Mouse (Mus musculus) limb, embryonic 12.5 days (tissue): ENCODE measurements around the gene Ccdc93. TPM values are rescaled to one million over a fixed set of nuclear protein-coding genes. Genes with fewer than 3 reads are reported as not detected.

ENCODE experiments used
- ATAC-seq: fragments of 200-750 bp; cut with Nextera tagmentation; 2 replicates; pipeline ENCODE4 v1.8.0; 2017; ENCODE audit warnings: low read depth, moderate TSS enrichment; ENCODE audit not compliant: insufficient number of reproducible peaks, insufficient read depth, low FRiP score, low TSS enrichment
- H3K27ac ChIP-seq: fragments of 300-500 bp; sonication (generic); 2 replicates; pipeline ENCODE4 v1.5.1; 2016; ENCODE audit warnings: mild to moderate bottlenecking, moderate library complexity
- H3K27me3 ChIP-seq: fragments of 300-500 bp; sonication (generic); 2 replicates; pipeline ENCODE4 v1.6.1; 2016; ENCODE audit warnings: mild to moderate bottlenecking, moderate library complexity
- H3K36me3 ChIP-seq: fragments of 300-500 bp; sonication (generic); 2 replicates; pipeline ENCODE4 v1.6.1; 2016; ENCODE audit warnings: mild to moderate bottlenecking, moderate library complexity
- H3K4me1 ChIP-seq: fragments of 300-500 bp; sonication (generic); replicated peaks from 2 replicates; pipeline ENCODE4 v1.6.1; 2016
- H3K4me2 ChIP-seq: fragments of 300-500 bp; sonication (generic); 2 replicates; pipeline ENCODE4 v1.6.1; 2016; ENCODE audit warnings: mild to moderate bottlenecking, moderate library complexity
- H3K4me3 ChIP-seq: fragments of 300-500 bp; sonication (generic); replicated peaks from 2 replicates; pipeline ENCODE4 v1.5.1; 2016; ENCODE audit warnings: mild to moderate bottlenecking
- H3K9ac ChIP-seq: fragments of 300-500 bp; sonication (generic); replicated peaks from 2 replicates; pipeline ENCODE4 v1.6.1; 2016; ENCODE audit warnings: mild to moderate bottlenecking, moderate library complexity
- H3K9me3 ChIP-seq: fragments of 300-500 bp; sonication (generic); 2 replicates; pipeline ENCODE4 v1.6.1; 2016; ENCODE audit warnings: mild to moderate bottlenecking, moderate library complexity
- WGBS: fragments of 180-500 bp; shearing (Covaris S2); methylation state at CpG from one replicate; pipeline ENCODE4 v1.1.7; 2016; 5-methylcytosine and 5-hydroxymethylcytosine counted together
- polyA plus RNA-seq: library from polyadenylated mRNA; unstranded; fragments of >200 nt; fragmentation: Nextera tagmentation; extraction: Ambion mirVana; gene quantifications from 2 replicates; pipeline ENCODE4 v1.2.1, GENCODE M21; 2016

Gene Ccdc93
- polyA plus RNA-seq, 1 experiment from 2014 or later, result 15.5 TPM

- Histone ChIP-seq H3K27ac (no peak overlapping the region), H3K9ac (no peak overlapping the region), H3K4me1 (no peaks in the 10 kb centered on the region), H3K27me3 (no peaks in the 10 kb centered on the region), H3K36me3 (no peaks in the 10 kb centered on the region), H3K9me3 (no peaks in the 10 kb centered on the region), H3K4me2 (no peak overlapping the region), H3K4me3 (no peak overlapping the region)
- ATAC-seq, result no peak
- WGBS, result 86% methylated on average over 1 of the region's 1 CpGs
These were observed 87.8 kb downstream of the Ccdc93 start for GRCm38 (mm10) chr1:121518609-121519008.

GRCm38 (mm10) chr1:121527061-121527460 is 96.2 kb downstream of the Ccdc93 start:
- 40% methylated on average over 17 of the region's 17 CpGs for WGBS
- H3K27me3 ChIP-seq, result peaks cover 37% of the 10 kb centered on the region
- peak overlapping the region; percentile 79 for H3K4me2 ChIP-seq
- no peak overlapping the region for H3K9ac ChIP-seq
- peak overlapping the region; percentile 40 for H3K4me3 ChIP-seq
- no peak for ATAC-seq
- H3K4me1 ChIP-seq, result peaks cover 10% of the 10 kb centered on the region
- no peak overlapping the region for H3K27ac ChIP-seq
- no peaks in the 10 kb centered on the region for H3K36me3 ChIP-seq
- H3K9me3 ChIP-seq, result no peaks in the 10 kb centered on the region

DNA sequence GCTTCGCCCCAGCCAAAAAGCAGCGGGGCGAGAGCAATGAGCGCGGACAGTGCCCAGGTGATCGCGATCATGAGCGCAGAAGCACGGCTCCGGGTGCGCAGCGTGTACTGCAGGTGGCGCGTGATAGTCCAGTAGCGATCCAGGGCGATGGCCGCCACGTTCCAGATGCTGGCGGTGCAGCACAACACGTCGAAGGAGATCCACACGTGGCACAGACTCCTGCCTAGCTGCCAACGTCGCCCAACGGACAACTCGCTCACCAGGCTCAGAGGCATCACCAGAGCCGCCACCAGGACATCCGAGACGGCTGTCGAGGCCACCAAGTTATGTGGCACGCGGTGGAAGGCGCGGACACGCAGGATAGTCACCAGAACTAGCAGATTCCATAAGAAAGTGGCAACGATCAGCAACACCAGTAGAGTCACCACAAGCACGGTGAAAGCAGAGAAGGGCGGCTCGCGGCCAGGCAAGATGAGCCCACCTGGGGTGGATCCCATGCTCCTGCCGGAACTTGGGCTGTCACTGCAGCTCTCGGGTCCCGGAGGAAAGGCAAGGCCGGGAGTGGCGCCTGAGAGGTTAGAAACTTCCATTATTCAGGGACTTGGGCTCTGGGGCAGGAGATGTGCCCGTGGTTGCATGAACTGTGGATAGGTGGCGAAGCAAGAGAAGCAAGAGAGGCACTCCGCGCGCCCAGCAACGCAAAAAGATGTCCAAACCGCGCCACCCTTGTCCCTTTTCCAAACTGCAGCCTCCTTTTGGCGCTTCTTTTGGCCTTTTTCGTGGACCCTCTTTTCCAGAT is 97.0 kb downstream of the Ccdc93 start:
- Histone ChIP-seq H3K4me3 (peak overlapping the region; percentile 40), H3K4me1 (peaks cover 10% of the 10 kb centered on the region), H3K27me3 (peaks cover 37% of the 10 kb centered on the region), H3K27ac (no peak overlapping the region), H3K36me3 (no peaks in the 10 kb centered on the region), H3K4me2 (peak overlapping the region; percentile 79), H3K9ac (no peak overlapping the region), H3K9me3 (no peaks in the 10 kb centered on the region)
- 12% methylated on average over 55 of the region's 55 CpGs for WGBS
- ATAC-seq, result peak; percentile 12; the same call in 1 of the 2 replicates

DNA sequence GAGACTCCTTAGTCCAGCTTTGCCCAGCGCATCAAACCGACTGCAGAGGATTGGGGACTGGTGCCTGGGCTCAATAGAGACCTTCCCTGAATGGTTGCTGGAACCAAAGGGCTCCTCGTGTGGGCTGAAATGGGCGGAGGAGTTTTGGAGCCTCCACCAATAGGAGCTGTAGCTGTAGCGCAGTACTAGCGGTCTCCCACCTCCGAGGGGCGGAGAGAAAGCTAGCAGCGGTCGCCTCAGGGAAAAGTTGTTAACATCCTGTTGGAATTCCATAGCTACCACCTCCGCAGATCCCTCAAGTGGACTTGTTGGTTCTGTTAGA is 97.5 kb downstream of the Ccdc93 start, which contains the start of gene Htr5b:
TSS of gene Htr5b (minus strand) at position 67 of the 322 bp plus-strand sequence.
- Histone ChIP-seq H3K4me1 (peaks cover 10% of the 10 kb centered on the region), H3K4me3 (peak within 1 kb of the TSS; percentile 40), H3K36me3 (no peaks in the 10 kb centered on the region), H3K27me3 (peaks cover 37% of the 10 kb centered on the region), H3K27ac (no peak within 1 kb of the TSS), H3K9me3 (no peaks in the 10 kb centered on the region), H3K9ac (no peak within 1 kb of the TSS), H3K4me2 (peak within 1 kb of the TSS; percentile 79)
- WGBS, result 4% methylated on average over 11 of the region's 11 CpGs
- peak; percentile 89 for ATAC-seq

GRCm38 (mm10) chr1:121529286-121529685 is 98.4 kb downstream of the Ccdc93 start:
- Histone ChIP-seq H3K4me2 (no peak overlapping the region), H3K4me1 (peaks cover 10% of the 10 kb centered on the region), H3K4me3 (no peak overlapping the region), H3K36me3 (no peaks in the 10 kb centered on the region), H3K9me3 (no peaks in the 10 kb centered on the region), H3K27ac (no peak overlapping the region), H3K9ac (no peak overlapping the region), H3K27me3 (peaks cover 37% of the 10 kb centered on the region)
- WGBS, result 85% methylated on average over 6 of the region's 6 CpGs
- no peak for ATAC-seq

DNA sequence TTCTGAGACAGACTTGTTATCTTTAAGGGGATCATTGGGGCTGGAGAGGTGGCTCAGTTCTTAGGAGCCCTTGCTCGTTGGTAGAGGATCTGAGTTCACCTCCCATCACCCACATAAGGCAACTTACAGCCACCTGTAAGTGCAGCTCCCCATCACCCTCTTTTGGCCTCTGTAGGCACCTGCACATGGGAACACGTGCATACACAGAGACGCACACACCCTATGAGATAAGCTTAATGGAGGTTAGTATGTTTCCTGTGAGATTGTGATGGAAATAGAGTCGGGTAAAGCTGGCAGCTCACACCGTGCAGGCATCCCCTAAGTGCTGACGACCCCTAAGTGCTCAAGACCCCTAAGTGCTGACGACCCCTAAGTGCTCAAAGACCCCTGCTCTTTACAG is 100.6 kb downstream of the Ccdc93 start:
- ATAC-seq, result no peak
- Histone ChIP-seq H3K9me3 (no peaks in the 10 kb centered on the region), H3K4me1 (peaks cover 10% of the 10 kb centered on the region), H3K4me2 (no peak overlapping the region), H3K27ac (no peak overlapping the region), H3K9ac (no peak overlapping the region), H3K4me3 (no peak overlapping the region), H3K27me3 (peaks cover 34% of the 10 kb centered on the region), H3K36me3 (no peaks in the 10 kb centered on the region)
- 69% methylated on average over 7 of the region's 7 CpGs for WGBS

DNA sequence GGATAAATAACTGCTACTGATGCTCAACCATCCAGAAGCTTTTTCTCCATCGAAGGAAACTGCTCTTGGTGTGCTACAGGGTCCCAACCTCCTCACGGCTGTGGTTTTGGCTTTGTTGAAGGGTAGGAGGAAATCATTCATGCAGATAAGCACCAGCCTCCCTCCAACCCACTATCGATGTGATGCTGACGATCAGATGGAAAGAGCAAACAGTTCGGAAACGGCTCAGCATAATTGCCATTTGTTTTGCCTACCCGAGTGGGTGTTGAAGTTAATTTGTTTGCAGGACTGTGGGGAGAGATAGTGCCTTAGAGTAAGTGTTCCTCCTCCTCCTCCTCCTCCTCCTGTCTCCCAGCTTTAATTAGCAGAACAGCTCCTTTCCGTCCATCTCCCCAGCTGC is 109.5 kb downstream of the Ccdc93 start:
- Histone ChIP-seq H3K9ac (no peak overlapping the region), H3K36me3 (no peaks in the 10 kb centered on the region), H3K9me3 (no peaks in the 10 kb centered on the region), H3K4me1 (no peaks in the 10 kb centered on the region), H3K27me3 (no peaks in the 10 kb centered on the region), H3K4me2 (no peak overlapping the region), H3K4me3 (no peak overlapping the region), H3K27ac (no peak overlapping the region)
- 82% methylated on average over 8 of the region's 8 CpGs for WGBS
- no peak for ATAC-seq

- WGBS, result 65% methylated on average over 2 of the region's 2 CpGs
- Histone ChIP-seq H3K27ac (no peak overlapping the region), H3K9me3 (no peaks in the 10 kb centered on the region), H3K4me3 (no peak overlapping the region), H3K9ac (no peak overlapping the region), H3K27me3 (no peaks in the 10 kb centered on the region), H3K36me3 (peaks cover 13% of the 10 kb centered on the region), H3K4me1 (no peaks in the 10 kb centered on the region), H3K4me2 (no peak overlapping the region)
- ATAC-seq, result no peak
These were observed 116.0 kb downstream of the Ccdc93 start for GRCm38 (mm10) chr1:121546844-121547243.

GRCm38 (mm10) chr1:121548667-121549066 is 117.8 kb downstream of the Ccdc93 start:
- no peaks in the 10 kb centered on the region for H3K27me3 ChIP-seq
- no peak overlapping the region for H3K9ac ChIP-seq
- 89% methylated on average over 4 of the region's 4 CpGs for WGBS
- H3K4me2 ChIP-seq, result no peak overlapping the region
- H3K4me1 ChIP-seq, result no peaks in the 10 kb centered on the region
- no peak for ATAC-seq
- peaks cover 28% of the 10 kb centered on the region for H3K36me3 ChIP-seq
- H3K27ac ChIP-seq, result no peak overlapping the region
- H3K4me3 ChIP-seq, result no peak overlapping the region
- H3K9me3 ChIP-seq, result no peaks in the 10 kb centered on the region

DNA sequence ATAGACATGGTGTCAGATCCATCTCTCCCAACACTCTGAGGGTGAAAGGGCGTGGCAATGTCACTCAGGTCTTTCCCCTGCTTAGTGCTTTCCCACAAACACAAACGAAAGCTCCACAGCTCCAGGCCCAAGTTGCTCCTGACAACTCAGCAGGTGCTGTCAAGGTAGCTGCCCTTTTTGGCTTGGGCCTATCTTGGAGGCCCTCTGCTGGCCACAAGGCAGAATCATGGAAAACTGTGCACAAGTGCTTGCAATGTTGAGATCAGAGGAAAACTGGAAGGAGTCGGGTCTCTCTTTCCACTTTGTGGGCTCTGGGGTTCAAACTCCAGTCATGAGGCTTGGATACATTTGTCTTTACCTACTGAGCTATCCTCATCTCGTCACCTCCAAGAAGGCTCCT is 118.6 kb downstream of the Ccdc93 start:
- Histone ChIP-seq H3K27me3 (no peaks in the 10 kb centered on the region), H3K27ac (no peak overlapping the region), H3K4me1 (no peaks in the 10 kb centered on the region), H3K4me3 (no peak overlapping the region), H3K9me3 (no peaks in the 10 kb centered on the region), H3K36me3 (peaks cover 34% of the 10 kb centered on the region), H3K9ac (no peak overlapping the region), H3K4me2 (no peak overlapping the region)
- no peak for ATAC-seq
- 77% methylated on average over 4 of the region's 4 CpGs for WGBS

GRCm38 (mm10) chr1:121550801-121551456 is 120.1 kb downstream of the Ccdc93 start:
- H3K27me3 ChIP-seq, result no peaks in the 10 kb centered on the region
- H3K4me3 ChIP-seq, result no peak overlapping the region
- H3K4me2 ChIP-seq, result no peak overlapping the region
- H3K27ac ChIP-seq, result no peak overlapping the region
- no peaks in the 10 kb centered on the region for H3K9me3 ChIP-seq
- WGBS, result 86% methylated on average over 16 of the region's 16 CpGs
- no peaks in the 10 kb centered on the region for H3K4me1 ChIP-seq
- no peak overlapping the region for H3K9ac ChIP-seq
- no peak for ATAC-seq
- peaks cover 49% of the 10 kb centered on the region for H3K36me3 ChIP-seq
